Mouse (Mus musculus) MEL (cell line): ENCODE measurements around the gene Ccl24. TPM values are rescaled to one million over a fixed set of nuclear protein-coding genes. Genes with fewer than 3 reads are reported as not detected.

Source experiments
- DNase-seq: peaks from one replicate; pipeline ENCODE4 v3.0.0; 2011; ENCODE audit warnings: low read depth, low spot score
- H3K27ac ChIP-seq: 2 replicates; pipeline ENCODE4 v1.5.1; 2012; ENCODE audit warnings: low read depth, mild to moderate bottlenecking, control low read depth, low read length, moderate library complexity; ENCODE audit not compliant: control insufficient read depth
- H3K27me3 ChIP-seq, 2 experiments: fragments of 150-350 bp in 1 of 2; sonication (generic) in 1 of 2; 2 replicates each; pipeline ENCODE4 v1.6.1; 2012; ENCODE audit warnings: low read length in 2 of 2, mild to moderate bottlenecking in 2 of 2, improper control_type of control experiment in 1 of 2, moderate library complexity in 1 of 2; ENCODE audit not compliant: insufficient read depth in 2 of 2, control insufficient read depth in 1 of 2
- H3K36me3 ChIP-seq, 2 experiments: 2 replicates each; pipeline ENCODE4 v1.6.1; 2012 to 2014; ENCODE audit warnings: low read length in 2 of 2, improper control_type of control experiment in 1 of 2, inconsistent platforms in 1 of 2, mild to moderate bottlenecking in 1 of 2; ENCODE audit not compliant: insufficient read depth in 2 of 2, control insufficient read depth in 1 of 2
- H3K4me1 ChIP-seq, 2 experiments: fragments of 150-350 bp in 1 of 2; sonication (generic) in 1 of 2; 2 replicates each; pipeline ENCODE4 v1.6.1; 2012; ENCODE audit warnings: low read length in 2 of 2, improper control_type of control experiment in 1 of 2, mild to moderate bottlenecking in 1 of 2; ENCODE audit not compliant: insufficient read depth in 2 of 2, control insufficient read depth in 1 of 2
- H3K4me3 ChIP-seq, 2 experiments: fragments of 150-350 bp in 1 of 2; sonication (generic) in 1 of 2; 2 replicates each; pipeline ENCODE4 v1.5.1; 2012; ENCODE audit warnings: low read depth in 2 of 2, low read length in 2 of 2, mild to moderate bottlenecking in 2 of 2, moderate library complexity in 2 of 2, control low read depth in 1 of 2, improper control_type of control experiment in 1 of 2; ENCODE audit not compliant: control insufficient read depth in 1 of 2, insufficient read depth in 1 of 2
- H3K79me2 ChIP-seq: 2 replicates; pipeline ENCODE4 v1.6.1; 2012; ENCODE audit warnings: mild to moderate bottlenecking, low read length, moderate library complexity; ENCODE audit not compliant: control insufficient read depth, poor library complexity, insufficient read depth
- H3K9ac ChIP-seq: 2 replicates; pipeline ENCODE4 v1.6.1; 2012; ENCODE audit warnings: low read depth, mild to moderate bottlenecking, control low read depth, low read length, moderate library complexity; ENCODE audit not compliant: control insufficient read depth, poor library complexity, severe bottlenecking
- H3K9me3 ChIP-seq: fragments of 150-350 bp; sonication (generic); replicated peaks from 2 replicates; pipeline ENCODE4 v1.6.1; 2012; ENCODE audit warnings: mild to moderate bottlenecking, low read length, improper control_type of control experiment, moderate library complexity; ENCODE audit not compliant: insufficient read depth
- ETS1 ChIP-seq: IDR thresholded peaks from 2 replicates; pipeline ENCODE4 v1.6.1; 2012; ENCODE audit warnings: low read depth, mild to moderate bottlenecking, inconsistent platforms, low read length, improper control_type of control experiment, moderate library complexity
- HCFC1 ChIP-seq: IDR thresholded peaks from 2 replicates; pipeline ENCODE4 v1.6.1; 2012; ENCODE audit warnings: low read depth, mild to moderate bottlenecking, inconsistent platforms, low read length, improper control_type of control experiment, moderate library complexity
- MAFK ChIP-seq: IDR thresholded peaks from 2 replicates; pipeline ENCODE4 v1.6.1; 2011; ENCODE audit warnings: low read depth, mild to moderate bottlenecking, low read length, improper control_type of control experiment, borderline replicate concordance
- MAZ ChIP-seq: IDR thresholded peaks from 2 replicates; pipeline ENCODE4 v1.6.1; 2012; ENCODE audit warnings: low read depth, mild to moderate bottlenecking, inconsistent platforms, low read length, improper control_type of control experiment
- MEF2A ChIP-seq: IDR thresholded peaks from 2 replicates; pipeline ENCODE4 v1.6.1; 2014; ENCODE audit warnings: low read depth, mild to moderate bottlenecking, inconsistent platforms, low read length, improper control_type of control experiment; ENCODE audit not compliant: poor library complexity, insufficient replicate concordance, severe bottlenecking; ENCODE audit errors: extremely low read depth
- MYC ChIP-seq: IDR thresholded peaks from 2 replicates; pipeline ENCODE4 v1.6.1; 2011; ENCODE audit warnings: low read depth, mild to moderate bottlenecking, low read length, improper control_type of control experiment, moderate library complexity
- POLR2A ChIP-seq, 2 experiments: IDR thresholded peaks; 2 replicates each; pipeline ENCODE4 v1.6.1; 2011 to 2012; ENCODE audit warnings: low read length in 2 of 2, mild to moderate bottlenecking in 2 of 2, control low read depth in 1 of 2, improper control_type of control experiment in 1 of 2, low read depth in 1 of 2, moderate library complexity in 1 of 2; ENCODE audit not compliant: control insufficient read depth in 1 of 2, insufficient read depth in 1 of 2, poor library complexity in 1 of 2
- POLR2AphosphoS2 ChIP-seq: IDR thresholded peaks from 2 replicates; pipeline ENCODE4 v1.6.1; 2011; ENCODE audit warnings: low read length, improper control_type of control experiment
- SIN3A ChIP-seq: IDR thresholded peaks from 2 replicates; pipeline ENCODE4 v1.6.1; 2012; ENCODE audit warnings: low read length, improper control_type of control experiment, inconsistent platforms
- TCF12 ChIP-seq: IDR thresholded peaks from 2 replicates; pipeline ENCODE4 v1.6.1; 2014; ENCODE audit warnings: low read depth, mild to moderate bottlenecking, inconsistent platforms, low read length, improper control_type of control experiment, moderate library complexity
- UBTF ChIP-seq: IDR thresholded peaks from 2 replicates; pipeline ENCODE4 v1.6.1; 2012; ENCODE audit warnings: low read depth, mild to moderate bottlenecking, inconsistent platforms, low read length, improper control_type of control experiment, moderate library complexity, borderline replicate concordance; ENCODE audit not compliant: insufficient read depth
- USF1 ChIP-seq: IDR thresholded peaks from 2 replicates; pipeline ENCODE4 v1.6.1; 2014; ENCODE audit warnings: low read depth, mild to moderate bottlenecking, inconsistent platforms, low read length, improper control_type of control experiment, moderate library complexity
- polyA plus RNA-seq, 2 experiments: library from polyadenylated mRNA; stranded (reverse) in 1 of 2; unstranded in 1 of 2; fragments of >175 nt in 1 of 2; fragments of >200 nt in 1 of 2; gene quantifications; 2 replicates each; pipeline versions ENCODE4 v1.2.1 to v1.2.4; 2012; ENCODE audit warnings: low replicate concordance in 2 of 2, low read depth in 1 of 2; ENCODE audit not compliant: insufficient read length in 2 of 2, insufficient read depth in 1 of 2, missing spikeins in 1 of 2
- total RNA-seq: library from RNA; depleted of rRNA; stranded (reverse); fragments of 300-350 nt; gene quantifications from 2 replicates; pipeline ENCODE4 v1.2.3, GENCODE M21; 2012

Ccl24 gene
- total and polyA plus RNA-seq, 3 experiments: not detected

GRCm38 (mm10) chr5:135544865-135545797 lies 27.7 kb downstream of the Ccl24 start, which contains the start of gene Hip1:
Hip1 (minus strand) TSS chr5:135545120.
- peak; percentile 94 for DNase-seq
- Histone ChIP-seq H3K36me3 (no peaks in the 10 kb centered on the region), H3K27me3 (peaks cover 11 to 14% of the 10 kb centered on the region in 2 experiments), H3K9ac (peak within 1 kb of the TSS; percentile 58), H3K27ac (no peak within 1 kb of the TSS), H3K4me3 (peak within 1 kb of the TSS; percentile 69 to 72), H3K4me1 (peaks cover 0 to 7% of the 10 kb centered on the region in 2 experiments; a peak in 2 of 4 replicates)
- TF ChIP-seq MYC: no peak
- TF ChIP-seq USF1: no peak
- peak; percentile 37 to 39; a peak in 2 of 4 replicates for TF ChIP-seq POLR2A (IDR thresholded peaks at IDR 0.05; ENCODE audit: control insufficient read depth in 1 of 2, insufficient read depth in 1 of 2, low read depth in 1 of 2, low read length in 2 of 2, poor library complexity in 1 of 2)
- TF ChIP-seq MAZ: peak; percentile 38; the same call in 1 of the 2 replicates
- no peak for TF ChIP-seq MEF2A
- peak; percentile 44; the same call in 1 of the 2 replicates for TF ChIP-seq HCFC1
- TF ChIP-seq TCF12: no peak
- no peak for TF ChIP-seq ETS1
- TF ChIP-seq MAFK: no peak
- TF ChIP-seq SIN3A: 0 out of 2 replicates have a peak, but pooled peaks have one; percentile 11
- TF ChIP-seq, all 39 proteins: peak for 4
- no peaks in the 10 kb centered on the region for H3K79me2 ChIP-seq
- no peaks in the 10 kb centered on the region for H3K9me3 ChIP-seq

- Histone ChIP-seq H3K27ac (no peak overlapping the region), H3K27me3 (peaks cover 9 to 10% of the 10 kb centered on the region in 2 experiments), H3K4me1 (peaks cover 0 to 7% of the 10 kb centered on the region in 2 experiments; a peak in 2 of 4 replicates), H3K4me3 (peak overlapping the region in 1 of 2 experiments; percentile 69; a peak in 1 of 4 replicates), H3K79me2 (no peaks in the 10 kb centered on the region), H3K9ac (no peak overlapping the region), H3K9me3 (no peaks in the 10 kb centered on the region), H3K36me3 (no peaks in the 10 kb centered on the region)
- TF ChIP-seq UBTF (no peak), POLR2AphosphoS2 (no peak)
- DNase-seq: no peak
Measured at GRCm38 (mm10) chr5:135544032-135544558, 28.8 kb downstream of the Ccl24 start.
